Mouse (Mus musculus) urinary bladder, postnatal 0 days (tissue): ENCODE measurements around the gene Cdk4. TPM values are rescaled to one million over a fixed set of nuclear protein-coding genes. Genes with fewer than 3 reads are reported as not detected.

Experiments used
- polyA plus RNA-seq: library from polyadenylated mRNA; unstranded; fragments of >200 nt; fragmentation: Nextera tagmentation; extraction: Ambion mirVana; gene quantifications from 2 replicates; pipeline ENCODE4 v1.2.1, GENCODE M21; 2015

Gene Cdk4
- 418 and 441 TPM in 2 replicates for polyA plus RNA-seq

GRCm38 (mm10) chr10:127063239-127063872, at the start of gene Cdk4:
Gene Cdk4 (plus strand): TSS chr10:127063534.

GRCm38 (mm10) chr10:127030336-127031296, 32.7 kb upstream of the Cdk4 start, which contains the start of gene Tsfm:
Gene Tsfm (minus strand): TSS chr10:127030840.

GRCm38 (mm10) chr10:127041274-127041766, 22.0 kb upstream of the Cdk4 start, which contains the start of the genes Mettl1 and Eef1akmt3:
Gene Mettl1 (plus strand): TSS chr10:127041414.
Gene Eef1akmt3 (minus strand): TSS chr10:127041513.

GRCm38 (mm10) chr10:127047954-127048353, 15.4 kb upstream of the Cdk4 start, which contains the start of gene Cyp27b1:
Gene Cyp27b1 (plus strand): TSS chr10:127048250.

GRCm38 (mm10) chr10:127059968-127060916, 3.1 kb upstream of the Cdk4 start, which contains the start of gene March9:
Gene March9 (minus strand): TSS chr10:127060184.

GRCm38 (mm10) chr10:127070190-127071121, 7.1 kb downstream of the Cdk4 start, which contains the start of gene Tspan31:
Gene Tspan31 (minus strand): TSS chr10:127070264.

GRCm38 (mm10) chr10:127075080-127075479, 11.7 kb downstream of the Cdk4 start, which contains the start of gene Agap2:
Gene Agap2 (plus strand): TSS chr10:127075284.

Other genes starting within 250 kb of the Cdk4 start
- 6.6 and 6.8 TPM in 2 replicates for gene Atp23, start 162.2 kb upstream of the Cdk4 start, polyA plus RNA-seq
- gene Ctdsp2, start 84.8 kb upstream of the Cdk4 start, polyA plus RNA-seq, result 49.0 TPM in 2 replicates
- gene Avil, start 62.8 kb upstream of the Cdk4 start, polyA plus RNA-seq, result 0.22 and 0.30 TPM in 2 replicates
- 41.3 and 42.6 TPM in 2 replicates for gene Tsfm, start 32.7 kb upstream of the Cdk4 start, polyA plus RNA-seq
- 32.0 and 32.9 TPM in 2 replicates for gene Mettl1, start 22.1 kb upstream of the Cdk4 start, polyA plus RNA-seq
- 0.50 and 0.82 TPM in 2 replicates for gene Eef1akmt3, start 22.0 kb upstream of the Cdk4 start, polyA plus RNA-seq
- not detected in 2 replicates for gene Cyp27b1, start 15.3 kb upstream of the Cdk4 start, polyA plus RNA-seq
- gene March9, start 3.4 kb upstream of the Cdk4 start, polyA plus RNA-seq, result 0.29 and 0.46 TPM in 2 replicates
- 97.1 and 105 TPM in 2 replicates for gene Tspan31, start 6.7 kb downstream of the Cdk4 start, polyA plus RNA-seq
- 0.18 TPM in 1 of 2 replicates, not detected in the other for gene Agap2, start 11.8 kb downstream of the Cdk4 start, polyA plus RNA-seq
- 56.6 and 59.5 TPM in 2 replicates for gene Os9, start 57.6 kb downstream of the Cdk4 start, polyA plus RNA-seq
- gene B4galnt1, start 101.7 kb downstream of the Cdk4 start, polyA plus RNA-seq, result 7.1 and 8.5 TPM in 2 replicates
- 0.63 and 1.5 TPM in 2 replicates for gene Slc26a10, start 117.1 kb downstream of the Cdk4 start, polyA plus RNA-seq
- gene Arhgef25, start 126.5 kb downstream of the Cdk4 start, polyA plus RNA-seq, result 108 and 115 TPM in 2 replicates
- gene Dtx3, start 132.2 kb downstream of the Cdk4 start, polyA plus RNA-seq, result 48.2 and 48.6 TPM in 2 replicates
- gene Pip4k2c, start 148.1 kb downstream of the Cdk4 start, polyA plus RNA-seq, result 19.6 and 20.3 TPM in 2 replicates
- 1.8 and 1.9 TPM in 2 replicates for gene Kif5a, start 199.8 kb downstream of the Cdk4 start, polyA plus RNA-seq
- 145 and 157 TPM in 2 replicates for gene Dctn2, start 202.8 kb downstream of the Cdk4 start, polyA plus RNA-seq
- 8.3 and 9.1 TPM in 2 replicates for gene Mbd6, start 225.5 kb downstream of the Cdk4 start, polyA plus RNA-seq
- 82.3 and 96.0 TPM in 2 replicates for gene Mars, start 248.3 kb downstream of the Cdk4 start, polyA plus RNA-seq